Mouse (Mus musculus): ENCODE results near the gene Mgat4b. TPM values are rescaled to one million over a fixed set of nuclear protein-coding genes. Genes with fewer than 3 reads are reported as not detected.

Mgat4b gene
- 15.5 and 18.6 TPM in 2 replicates for total RNA-seq (2023)

DNA sequence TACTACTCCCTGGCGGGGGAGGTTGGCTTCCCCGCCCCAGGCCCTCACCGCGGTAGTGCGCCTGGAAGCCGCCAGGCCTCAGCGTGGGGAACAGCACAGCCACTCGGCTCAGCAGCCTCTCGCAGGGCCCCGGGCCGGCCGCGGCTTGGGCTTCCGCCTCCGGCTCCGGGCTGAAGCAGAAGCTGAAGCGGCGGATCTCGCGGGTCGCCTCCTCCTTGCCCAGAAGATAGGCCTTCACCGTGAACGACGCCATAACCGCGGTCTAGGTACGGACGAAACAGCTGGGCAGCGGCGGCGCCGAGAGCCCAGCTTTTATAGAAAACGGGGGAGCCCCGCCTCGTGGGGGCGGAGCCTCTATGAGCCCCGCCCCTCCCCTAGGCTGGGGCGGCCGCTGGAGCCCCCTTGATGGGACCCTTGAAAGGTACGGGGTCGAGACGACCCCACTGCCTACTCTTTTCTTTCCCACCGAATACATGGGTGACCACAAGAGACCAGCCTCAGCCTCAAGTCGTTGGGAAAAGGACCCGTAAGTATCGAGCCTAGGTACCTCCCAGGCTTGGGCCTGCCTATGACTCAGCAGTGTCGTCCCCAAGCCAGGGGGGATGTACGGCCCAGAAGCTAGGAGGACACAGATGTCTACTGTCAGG lies at the start of gene Mgat4b, which contains the start of gene Sqstm1:
Mgat4b (plus strand) TSS at position 386 of the 647 bp plus-strand sequence.
Sqstm1 (minus strand) TSS at position 323 of the 647 bp plus-strand sequence.

DNA sequence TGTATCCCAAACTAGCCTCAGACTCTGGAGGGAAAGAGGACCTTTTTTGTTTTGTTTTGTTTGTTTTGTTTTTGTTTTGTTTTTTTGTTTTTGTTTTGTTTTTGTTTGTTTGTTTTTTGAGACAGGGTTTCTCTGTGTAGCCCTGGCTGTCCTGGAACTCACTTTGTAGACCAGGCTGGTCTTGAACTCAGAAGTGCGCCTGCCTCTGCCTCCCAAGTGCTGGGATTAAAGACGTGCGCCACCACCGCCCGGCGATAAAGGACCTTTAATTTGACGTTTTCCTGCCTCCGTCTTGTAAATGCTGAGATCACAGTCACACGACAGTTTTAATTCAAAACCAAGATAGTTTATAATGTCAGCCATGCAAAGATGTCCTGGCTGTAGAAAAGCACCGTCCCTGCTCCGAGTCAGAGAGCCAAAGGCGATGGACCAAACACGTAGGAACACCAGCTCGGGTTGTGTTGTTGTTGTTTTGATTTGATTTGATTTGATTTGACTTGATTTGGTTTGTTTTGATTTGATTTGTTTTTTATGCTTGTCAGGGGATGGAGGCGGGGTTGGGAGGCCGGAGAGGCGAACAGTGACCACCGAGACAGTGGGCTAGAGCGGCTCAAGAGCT lies 36.5 kb upstream of the Mgat4b start, which contains the start of gene Mrnip:
Mrnip (plus strand) TSS at position 334 of the 619 bp plus-strand sequence.

DNA sequence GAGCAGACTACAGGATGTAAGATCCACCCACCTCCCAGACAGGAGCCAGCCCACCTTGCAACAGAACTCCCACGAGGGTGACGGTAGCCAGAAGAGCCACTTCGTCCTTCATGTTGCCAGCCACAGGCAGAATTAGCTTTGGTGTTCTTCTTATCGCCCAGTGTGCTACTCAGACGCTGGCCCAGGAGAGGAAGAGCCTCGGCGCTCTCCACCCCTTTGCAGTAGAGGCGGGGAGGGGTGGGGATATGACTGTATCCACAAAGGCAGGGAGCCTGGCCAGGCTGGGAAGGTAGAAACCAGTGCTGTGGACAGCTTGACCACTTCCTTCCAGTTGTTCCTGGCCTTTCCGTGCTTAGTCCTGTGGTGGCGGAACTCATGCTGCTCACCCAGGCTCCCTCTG lies 27.6 kb downstream of the Mgat4b start, which contains the start of gene Ltc4s:
Ltc4s (minus strand) TSS at position 293 of the 400 bp plus-strand sequence.

Other genes with a start within 250 kb of the Mgat4b start
- gene Rnf130, start 185.5 kb upstream of the Mgat4b start, total RNA-seq (2023), result 253 and 255 TPM in 2 replicates
- gene Tbc1d9b, start 79.5 kb upstream of the Mgat4b start, total RNA-seq (2023), result 53.7 and 70.4 TPM in 2 replicates
- 1.6 and 3.4 TPM in 2 replicates for gene Mrnip, start 36.4 kb upstream of the Mgat4b start, total RNA-seq (2023)
- 534 and 554 TPM in 2 replicates for gene Sqstm1, start 63 bp upstream of the Mgat4b start, total RNA-seq (2023)
- not detected in 2 replicates for gene Ltc4s, start 27.7 kb downstream of the Mgat4b start, total RNA-seq (2023)
- gene Maml1, start 81.4 kb downstream of the Mgat4b start, total RNA-seq (2023), result 47.0 TPM in 2 replicates
- gene Canx, start 114.8 kb downstream of the Mgat4b start, total RNA-seq (2023), result 129 and 163 TPM in 2 replicates
- gene Cby3, start 143.6 kb downstream of the Mgat4b start, total RNA-seq (2023), result not detected in 2 replicates
- gene Hnrnph1, start 166.1 kb downstream of the Mgat4b start, total RNA-seq (2023), result 524 and 723 TPM in 2 replicates
- 23.4 and 31.6 TPM in 2 replicates for gene Rufy1, start 220.2 kb downstream of the Mgat4b start, total RNA-seq (2023)

Data from neutrophil, adult 65 days (primary cell).